Mouse (Mus musculus) myocyte (in vitro differentiated cells): ENCODE measurements at regions not wholly inside any gene's neighbourhood (a gene's known extent, or its start where the extent isn't known, plus 50 kb on each side); places are given as distances from the start of the nearest gene placed in this dataset.

Experiments
- E2F4 ChIP-seq: IDR thresholded peaks from one replicate; pipeline ENCODE4 v1.6.1; 2011; ENCODE audit warnings: mild to moderate bottlenecking, control low read depth, moderate library complexity; ENCODE audit not compliant: insufficient read depth
- MAX ChIP-seq: IDR thresholded peaks from one replicate; pipeline ENCODE4 v1.6.1; 2011; ENCODE audit warnings: low read depth, mild to moderate bottlenecking, control low read depth
- MYOD1 ChIP-seq, 3 experiments: IDR thresholded peaks; one replicate each; pipeline ENCODE4 v1.6.1; 2011; ENCODE audit warnings: control low read depth in 2 of 3, low read depth in 2 of 3, mild to moderate bottlenecking in 2 of 3, moderate library complexity in 1 of 3; ENCODE audit not compliant: insufficient read length in 2 of 3, control insufficient read depth in 1 of 3
- MYOG ChIP-seq, 3 experiments: IDR thresholded peaks; one replicate each; pipeline ENCODE4 v1.6.1; 2011; ENCODE audit warnings: control low read depth in 2 of 3, low read depth in 2 of 3, mild to moderate bottlenecking in 2 of 3; ENCODE audit not compliant: insufficient read length in 2 of 3, control insufficient read depth in 1 of 3, insufficient read depth in 1 of 3
- POLR2A ChIP-seq: IDR thresholded peaks from one replicate; pipeline ENCODE4 v1.6.1; 2011; ENCODE audit warnings: low read depth, mild to moderate bottlenecking, control low read depth, moderate library complexity; ENCODE audit not compliant: insufficient read length
- TCF3 ChIP-seq: IDR thresholded peaks from one replicate; pipeline ENCODE4 v1.6.1; 2011; ENCODE audit warnings: low read depth, control low read depth; ENCODE audit not compliant: insufficient read length
- USF1 ChIP-seq: IDR thresholded peaks from one replicate; pipeline ENCODE4 v1.6.1; 2011; ENCODE audit warnings: low read depth, mild to moderate bottlenecking, control low read depth, moderate library complexity

GRCm38 (mm10) chr1:185726811-185727210 is 272.2 kb downstream of the Slc30a10 start:
- TF ChIP-seq POLR2A (no peak), MYOG (IDR thresholded peaks at IDR 0.05; ENCODE audit: control insufficient read depth in 1 of 3, insufficient read depth in 1 of 3, insufficient read length in 2 of 3, low read depth in 2 of 3) (no peak), TCF3 (no peak), MYOD1 (IDR thresholded peaks at IDR 0.05; ENCODE audit: control insufficient read depth in 1 of 3, insufficient read length in 2 of 3, low read depth in 2 of 3) (no peak), USF1 (no peak), E2F4 (no peak), MAX (no peak)
